Mouse (Mus musculus): ENCODE data around the gene Rrp12. TPM values are rescaled to one million over a fixed set of nuclear protein-coding genes. Genes with fewer than 3 reads are reported as not detected.
A peak's percentile ranks its signal among the peaks of the same experiment; 100 is the strongest.

Gene Rrp12
- total RNA-seq, 2 experiments from 2014 or later = 17.7 to 20.9 TPM

GRCm38 (mm10) chr19:41831718-41832391, 64.1 kb downstream of the Rrp12 start:
- no peak for DNase-seq
- intact Hi-C loops (cut with DNase I) = loop anchor here (2.0 kb wide), 1 partner anchor 15 kb away; no protein-coding TSS in a partner anchor

GRCm38 (mm10) chr19:41831101-41831570, 64.8 kb downstream of the Rrp12 start:
- intact Hi-C loops (cut with DNase I) = loop anchor here (2.0 kb wide), 1 partner anchor 16 kb away; no protein-coding TSS in a partner anchor
- DNase-seq = peak; percentile 34 to 60

- intact Hi-C loops (cut with DNase I) = loop anchor here (2.0 kb wide), 1 partner anchor 16 kb away; no protein-coding TSS in a partner anchor
- peak; percentile 56 to 83 for DNase-seq
These were observed 65.6 kb downstream of the Rrp12 start for GRCm38 (mm10) chr19:41830106-41831031.

GRCm38 (mm10) chr19:41829381-41830105, 66.4 kb downstream of the Rrp12 start, which contains the start of gene Frat1:
Frat1 (plus strand) TSS chr19:41829970.
- intact Hi-C loops (cut with DNase I) = loop anchor here (2.0 kb wide), 2 partner anchors 17 to 27 kb away; partner anchors contain the start of gene Arhgap19
- DNase-seq = peak; percentile 92 to 93

- intact Hi-C loops (cut with DNase I) = loop anchor here (2.0 kb wide), 1 partner anchor 26 kb away; the partner anchor contains the start of gene Arhgap19
- DNase-seq = no peak
These were observed 67.0 kb downstream of the Rrp12 start for GRCm38 (mm10) chr19:41828941-41829340.

GRCm38 (mm10) chr19:41826529-41826928, 69.4 kb downstream of the Rrp12 start:
- DNase-seq = no peak
- intact Hi-C loops (cut with DNase I) = no loop called here

GRCm38 (mm10) chr19:41824950-41825349, 71.0 kb downstream of the Rrp12 start:
- intact Hi-C loops (cut with DNase I) = no loop called here
- no peak for DNase-seq

GRCm38 (mm10) chr19:41822589-41822988, 73.4 kb downstream of the Rrp12 start:
- intact Hi-C loops (cut with DNase I) = no loop called here
- DNase-seq = no peak

- DNase-seq = no peak
- intact Hi-C loops (cut with DNase I) = no loop called here
These were observed 74.5 kb downstream of the Rrp12 start for GRCm38 (mm10) chr19:41821436-41821835.

GRCm38 (mm10) chr19:41818749-41819148, 77.2 kb downstream of the Rrp12 start:
- no peak for DNase-seq
- intact Hi-C loops (cut with DNase I) = no loop called here

GRCm38 (mm10) chr19:41817325-41817724, 78.6 kb downstream of the Rrp12 start:
- DNase-seq = peak in 1 of 2 experiments; percentile 42
- intact Hi-C loops (cut with DNase I) = no loop called here

GRCm38 (mm10) chr19:41816915-41817314, 79.1 kb downstream of the Rrp12 start:
- intact Hi-C loops (cut with DNase I) = no loop called here
- DNase-seq = no peak

- DNase-seq = no peak
- intact Hi-C loops (cut with DNase I) = no loop called here
These were observed 79.6 kb downstream of the Rrp12 start for GRCm38 (mm10) chr19:41816410-41816809.

GRCm38 (mm10) chr19:41813374-41813773, 82.6 kb downstream of the Rrp12 start:
- intact Hi-C loops (cut with DNase I) = no loop called here
- no peak for DNase-seq

Other genes starting within 250 kb of the Rrp12 start
- under 1 TPM; 0.05 to 0.40 TPM for gene Slit1, start 152.5 kb downstream of the Rrp12 start, total RNA-seq (2021)
- 1 to 10 TPM; 4.6 to 4.9 TPM for gene Arhgap19, start 94.1 kb downstream of the Rrp12 start, total RNA-seq (2021)
- 1 to 10 TPM; 2.2 to 3.8 TPM for gene Frat1, start 66.2 kb downstream of the Rrp12 start, total RNA-seq (2021)
- gene Frat2, start 48.0 kb downstream of the Rrp12 start, total RNA-seq (2021) = 1 to 10 TPM; 4.7 to 6.9 TPM
- gene Pgam1, start 15.8 kb upstream of the Rrp12 start, total RNA-seq (2021) = 100 to 1,000 TPM; 116 to 154 TPM
- 10 to 100 TPM; 13.3 to 15.8 TPM for gene Exosc1, start 37.2 kb upstream of the Rrp12 start, total RNA-seq (2021)
- 10 to 100 TPM; 27.6 to 29.4 TPM for gene Zdhhc16, start 37.3 kb upstream of the Rrp12 start, total RNA-seq (2021)
- 10 to 100 TPM; 18.3 to 25.9 TPM for gene Mms19, start 85.0 kb upstream of the Rrp12 start, total RNA-seq (2021)
- 10 to 100 TPM; 31.4 to 33.8 TPM for gene Ubtd1, start 85.6 kb upstream of the Rrp12 start, total RNA-seq (2021)
- not detected for gene Ankrd2, start 139.8 kb upstream of the Rrp12 start, total RNA-seq (2021)
- gene Hoga1, start 149.4 kb upstream of the Rrp12 start, total RNA-seq (2021) = 1 to 10 TPM; 1.3 to 2.2 TPM
- under 1 TPM; 0.24 to 0.37 TPM for gene 4933411K16Rik, start 156.1 kb upstream of the Rrp12 start, total RNA-seq (2021)
- 1 to 10 TPM; 5.9 to 7.4 TPM for gene Morn4, start 190.2 kb upstream of the Rrp12 start, total RNA-seq (2021)
- gene Pi4k2a, start 194.3 kb upstream of the Rrp12 start, total RNA-seq (2021) = 10 to 100 TPM; 16.1 to 17.9 TPM
- gene Avpi1, start 232.9 kb upstream of the Rrp12 start, total RNA-seq (2021) = 10 to 100 TPM; 10.9 to 13.1 TPM

Measured in heart, postnatal 10 days (tissue).